Mouse (Mus musculus) olfactory bulb, adult 2 months (tissue): Measurements from ENCODE around the gene Nr1i2. TPM values are rescaled to one million over a fixed set of nuclear protein-coding genes. Genes with fewer than 3 reads are reported as not detected.
A peak's percentile ranks its signal among the peaks of the same experiment; 100 is the strongest.
"Not testable (repeated sequence)": the region's sequence is repeated elsewhere in the genome, so short reads cannot be mapped to it uniquely, and the experiment has no call there.

ENCODE experiments used
- H3K27ac ChIP-seq: fragments of 200-500 bp; 2 replicates; pipeline ENCODE4 v1.5.1; 2012; ENCODE audit warnings: low read depth, low read length; ENCODE audit not compliant: insufficient read depth
- H3K4me1 ChIP-seq: fragments of 200-500 bp; 2 replicates; pipeline ENCODE4 v1.6.1; 2012; ENCODE audit warnings: low read length; ENCODE audit not compliant: control insufficient read depth, insufficient read depth
- H3K4me3 ChIP-seq: fragments of 200-500 bp; 2 replicates; pipeline ENCODE4 v1.5.1; 2012; ENCODE audit warnings: mild to moderate bottlenecking, low read depth, low read length, moderate library complexity; ENCODE audit not compliant: insufficient read depth
- CTCF ChIP-seq: fragments of 200-500 bp; IDR thresholded peaks from 2 replicates; pipeline ENCODE4 v1.5.1; 2012; ENCODE audit warnings: low read depth, mild to moderate bottlenecking, low read length, moderate library complexity; ENCODE audit not compliant: insufficient read depth
- POLR2A ChIP-seq: fragments of 200-500 bp; IDR thresholded peaks from 2 replicates; pipeline ENCODE4 v1.6.1; 2012; ENCODE audit warnings: mild to moderate bottlenecking, low read depth, low read length, moderate library complexity; ENCODE audit not compliant: insufficient read depth
- WGBS: fragments of 180-500 bp; shearing (Covaris S2); methylation state at CpG from one replicate; pipeline ENCODE4 v1.1.7; 2018; 5-methylcytosine and 5-hydroxymethylcytosine counted together
- polyA plus RNA-seq: library from polyadenylated mRNA; stranded (reverse); fragments of >200 nt; gene quantifications from 2 replicates; pipeline ENCODE4 v1.2.4, GENCODE M21; 2012; ENCODE audit warnings: low replicate concordance; ENCODE audit not compliant: missing spikeins, insufficient read depth, insufficient read length

Nr1i2 gene
- polyA plus RNA-seq, 1 experiment: not detected

DNA sequence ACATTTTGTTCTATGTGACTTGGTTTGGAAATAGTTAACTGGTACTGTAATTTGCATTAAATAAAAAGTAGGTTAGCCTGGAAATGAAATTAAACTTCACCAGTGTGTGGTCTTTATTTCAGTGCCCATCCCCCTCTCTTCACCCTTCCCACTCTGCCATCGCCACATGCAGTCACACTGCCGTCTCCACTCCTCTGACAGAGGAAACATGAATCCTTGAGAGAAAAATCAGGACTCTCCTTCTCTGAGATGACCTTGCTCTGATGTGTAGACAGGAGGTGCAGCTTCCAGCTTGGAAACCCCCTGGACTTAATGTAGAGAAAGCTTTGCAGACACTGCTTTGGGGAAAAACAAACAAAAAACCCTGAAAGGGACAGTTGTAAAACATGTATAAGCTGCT, 49.2 kb downstream of the Nr1i2 start:
- Histone ChIP-seq H3K4me3 (no peak overlapping the region), H3K4me1 (no peaks in the 10 kb centered on the region; the same call in 1 of the 2 replicates), H3K27ac (no peak overlapping the region)
- no peak for TF ChIP-seq POLR2A
- TF ChIP-seq CTCF: no peak
- 77% methylated on average over 2 of the region's 2 CpGs for WGBS

DNA sequence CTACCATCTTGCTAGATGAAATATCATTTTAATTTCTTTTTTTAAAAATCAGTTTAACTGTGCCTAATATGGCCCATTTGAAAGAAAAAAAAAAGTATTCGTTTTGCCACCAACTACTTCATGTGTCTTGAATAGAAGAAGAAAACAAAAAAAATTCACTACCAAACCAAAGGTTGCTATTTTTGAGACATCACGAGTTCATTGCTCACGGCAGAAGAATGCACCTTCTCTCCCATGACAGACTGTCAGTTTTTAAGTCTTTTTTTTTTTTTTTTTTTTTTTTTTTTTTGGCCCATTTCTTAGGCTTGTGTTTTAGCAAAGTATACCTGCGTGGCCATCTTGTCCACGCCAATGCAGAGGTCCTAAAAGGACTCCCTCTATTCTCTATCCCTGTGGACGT, 50.5 kb downstream of the Nr1i2 start:
- WGBS: 80% methylated on average over 6 of the region's 6 CpGs

DNA sequence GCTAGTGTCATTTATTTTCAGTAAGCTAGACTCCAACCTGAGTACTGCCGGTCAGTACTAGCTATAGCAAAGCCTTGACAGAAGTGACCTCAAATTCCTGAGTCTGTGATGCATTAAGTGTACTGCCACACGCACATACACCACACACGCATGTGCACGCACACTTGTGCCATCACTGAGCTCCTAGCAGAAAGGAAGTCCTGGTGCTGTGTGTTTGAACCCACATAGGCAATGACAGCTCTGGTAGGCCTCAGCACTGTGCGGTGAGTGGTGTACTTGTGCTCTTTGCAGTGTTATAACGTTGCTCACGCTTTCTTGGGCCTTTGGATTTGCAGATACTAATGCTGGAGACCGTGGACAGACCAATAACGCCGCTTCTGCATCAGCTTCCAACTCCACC, 54.5 kb downstream of the Nr1i2 start:
- H3K4me3 ChIP-seq: no peak overlapping the region
- 92% methylated on average over 10 of the region's 10 CpGs for WGBS
- no peaks in the 10 kb centered on the region for H3K4me1 ChIP-seq
- H3K27ac ChIP-seq: no peak overlapping the region
- TF ChIP-seq CTCF (no peak), POLR2A (no peak)

More for the DNA sequence above, 50.5 kb downstream of the Nr1i2 start:
- H3K4me1 ChIP-seq: no peaks in the 10 kb centered on the region; the same call in 1 of the 2 replicates
- no peak overlapping the region for H3K4me3 ChIP-seq
- TF ChIP-seq POLR2A (no peak), CTCF (no peak)
- H3K27ac ChIP-seq: no peak overlapping the region

DNA sequence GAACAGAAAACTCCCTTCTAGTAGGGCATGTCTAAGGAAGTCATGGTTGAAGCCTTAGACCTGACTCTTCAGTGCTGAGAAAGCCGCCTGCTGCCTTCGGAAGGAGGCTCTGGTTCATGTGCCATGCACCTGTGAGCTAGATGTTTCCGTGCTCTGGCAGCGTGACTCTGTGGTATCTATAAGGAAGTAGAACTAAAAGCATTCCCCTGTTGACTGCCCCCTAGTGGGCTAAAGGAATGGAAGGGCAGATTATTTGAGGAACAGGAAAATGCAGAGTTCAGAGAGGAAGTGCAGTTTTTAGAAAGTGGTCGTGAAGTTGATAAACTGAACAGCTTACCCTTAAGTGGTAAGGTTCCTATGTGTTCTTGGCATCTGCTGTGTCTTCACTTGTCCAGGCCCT, 54.9 kb downstream of the Nr1i2 start:
- Histone ChIP-seq H3K4me3 (no peak overlapping the region), H3K4me1 (no peaks in the 10 kb centered on the region), H3K27ac (no peak overlapping the region)
- WGBS: 61% methylated on average over 5 of the region's 5 CpGs
- no peak for TF ChIP-seq CTCF
- no peak for TF ChIP-seq POLR2A

DNA sequence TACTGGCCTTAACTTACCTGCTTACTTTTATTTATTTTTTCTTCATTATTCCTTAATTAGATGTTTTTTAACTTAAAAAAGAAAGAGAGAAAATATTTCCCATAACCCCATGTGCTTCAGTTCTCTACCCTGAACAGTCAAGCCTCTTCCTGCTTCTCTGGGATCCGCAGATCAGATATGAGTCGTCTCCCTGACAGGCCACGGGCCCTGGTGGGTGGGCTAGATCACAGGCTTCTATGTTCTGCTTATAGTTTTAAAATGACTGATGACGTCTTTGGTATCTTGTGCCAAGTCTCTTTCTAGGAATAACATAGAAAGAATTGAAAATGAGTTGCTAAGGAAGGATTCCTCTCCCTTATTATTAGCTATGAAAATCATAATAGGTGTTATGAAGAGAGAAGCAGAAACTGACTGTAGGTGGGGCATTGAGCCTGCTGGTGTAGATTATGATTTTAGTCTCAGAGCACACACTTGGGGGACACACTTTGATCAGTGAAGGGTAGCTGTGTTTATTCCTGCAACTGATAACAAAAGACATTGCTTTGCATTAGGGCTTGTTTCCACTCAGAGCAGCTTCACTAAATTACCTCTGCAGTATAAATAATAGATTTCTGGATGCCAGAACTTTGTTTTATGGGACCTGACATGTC, 57.6 kb downstream of the Nr1i2 start:
- WGBS: 57% methylated on average over 4 of the region's 4 CpGs
- no peak overlapping the region for H3K27ac ChIP-seq
- TF ChIP-seq CTCF (no peak), POLR2A (no peak)
- H3K4me3 ChIP-seq: no peak overlapping the region
- no peaks in the 10 kb centered on the region for H3K4me1 ChIP-seq

DNA sequence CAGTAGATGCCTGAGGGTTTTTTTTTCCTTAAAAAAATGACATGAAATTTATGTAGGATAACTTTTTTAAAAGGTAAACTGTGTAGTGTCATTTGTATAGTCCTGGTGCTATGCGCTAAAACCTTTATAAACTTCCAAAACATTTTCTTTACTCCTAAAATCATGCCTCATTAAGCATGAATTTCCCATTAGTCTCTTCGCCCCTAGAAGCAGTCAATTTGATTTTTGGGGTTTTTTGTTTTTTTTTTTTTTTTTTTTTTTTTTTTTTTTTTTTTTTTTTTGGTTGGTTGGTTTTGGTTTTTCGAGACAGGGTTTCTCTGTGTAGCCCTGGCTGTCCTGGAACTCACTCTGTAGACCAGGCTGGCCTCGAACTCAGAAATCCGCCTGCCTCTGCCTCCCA, 72.1 kb downstream of the Nr1i2 start:
- H3K4me1 ChIP-seq, H3K4me3 ChIP-seq, H3K27ac ChIP-seq: not testable (repeated sequence)
- WGBS: 90% methylated on average over 5 of the region's 5 CpGs

DNA sequence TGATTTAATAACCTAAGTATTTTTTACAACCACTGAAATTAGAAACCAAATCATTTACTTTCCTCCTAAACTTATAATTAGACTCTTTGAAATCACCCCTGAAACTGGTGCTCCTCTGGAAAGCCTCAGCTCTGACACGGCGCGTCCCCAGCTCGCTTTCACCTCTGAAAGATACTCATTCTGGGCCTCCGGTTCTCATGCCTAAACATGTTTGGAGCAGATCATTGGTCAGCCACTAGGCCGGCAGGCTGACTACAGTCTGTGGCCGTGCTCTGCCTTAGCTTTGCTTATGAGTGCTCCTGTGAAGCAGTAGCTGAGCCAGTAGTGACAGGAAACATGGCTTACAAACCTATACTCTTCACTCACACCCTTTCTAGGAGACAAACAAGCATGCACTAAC, 89.4 kb downstream of the Nr1i2 start:
- H3K4me1 ChIP-seq: peaks cover 5% of the 10 kb centered on the region
- TF ChIP-seq CTCF (no peak), POLR2A (no peak)
- H3K27ac ChIP-seq: peak overlapping the region; percentile 37; the same call in 1 of the 2 replicates
- H3K4me3 ChIP-seq: no peak overlapping the region
- WGBS: 72% methylated on average over 7 of the region's 7 CpGs

Other genes with a start within 250 kb of the Nr1i2 start
- gene Gsk3b, start 205.8 kb downstream of the Nr1i2 start, polyA plus RNA-seq: 55.0 and 135 TPM in 2 replicates
- not detected in 2 replicates for gene Maats1, start 47.3 kb upstream of the Nr1i2 start, polyA plus RNA-seq
- gene Cox17, start 52.2 kb upstream of the Nr1i2 start, polyA plus RNA-seq: not detected in 2 replicates
- not detected in 2 replicates for gene Gm21987, start 52.2 kb upstream of the Nr1i2 start, polyA plus RNA-seq
- not detected in 2 replicates for gene Popdc2, start 67.4 kb upstream of the Nr1i2 start, polyA plus RNA-seq
- not detected in 2 replicates for gene Pla1a, start 138.3 kb upstream of the Nr1i2 start, polyA plus RNA-seq
- gene Adprh, start 157.9 kb upstream of the Nr1i2 start, polyA plus RNA-seq: not detected in 2 replicates
- not detected in 2 replicates for gene Cd80, start 160.7 kb upstream of the Nr1i2 start, polyA plus RNA-seq
- not detected in 2 replicates for gene Timmdc1, start 227.8 kb upstream of the Nr1i2 start, polyA plus RNA-seq